Mouse (Mus musculus) heart, postnatal 0 days (tissue): ENCODE measurements around the gene Gm32742.

ENCODE experiments used
- CTCF ChIP-seq: IDR thresholded peaks from 2 replicates; pipeline ENCODE4 v1.5.1; 2016; ENCODE audit warnings: antibody characterized with exemption, control low read depth, low read depth
- EP300 ChIP-seq: IDR thresholded peaks from 2 replicates; pipeline ENCODE4 v1.6.1; 2016; ENCODE audit warnings: antibody characterized with exemption, low read depth

DNA sequence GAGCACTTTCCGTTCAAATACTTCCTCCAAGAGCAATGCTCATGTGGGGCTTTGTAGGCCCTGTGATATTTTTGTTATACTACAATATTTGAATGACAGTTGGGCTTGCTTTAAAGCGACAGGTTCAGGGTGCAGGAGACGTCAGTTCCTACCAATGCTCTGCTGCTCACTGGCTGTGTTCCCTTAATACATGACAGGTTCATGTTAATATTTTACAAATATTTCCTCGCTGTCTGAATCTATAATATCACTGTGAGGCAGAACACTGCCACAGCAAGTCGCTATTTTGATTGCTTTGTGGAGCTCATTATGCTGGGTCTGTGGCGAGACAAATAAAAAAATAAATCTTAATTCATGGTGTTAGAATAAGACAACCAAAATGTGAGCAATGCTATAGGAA is 45.9 kb upstream of the Gm32742 start:
- TF ChIP-seq CTCF: no peak
- TF ChIP-seq EP300: no peak
